Mouse (Mus musculus) duodenum, adult 2 months (tissue): Measurements from ENCODE around the gene Aspn. TPM values are rescaled to one million over a fixed set of nuclear protein-coding genes. Genes with fewer than 3 reads are reported as not detected.

Source experiments
- polyA plus RNA-seq: library from polyadenylated mRNA; depleted of rRNA; stranded (reverse); fragments of >200 nt; gene quantifications from 2 replicates; pipeline ENCODE4 v1.2.3, GENCODE M21; 2012; ENCODE audit warnings: low replicate concordance; rRNA removed

Gene Aspn
- 0.11 and 0.15 TPM in 2 replicates for polyA plus RNA-seq

GRCm38 (mm10) chr13:49544279-49544678 is at the start of gene Aspn:
Gene Aspn (plus strand): TSS chr13:49544443.

GRCm38 (mm10) chr13:49504510-49504909 is 39.7 kb upstream of the Aspn start, which contains the start of gene Ecm2:
Gene Ecm2 (plus strand): TSS chr13:49504810.

GRCm38 (mm10) chr13:49581541-49582530 is 37.6 kb downstream of the Aspn start, which contains the start of gene Omd:
Gene Omd (plus strand): TSS chr13:49582462.

GRCm38 (mm10) chr13:49607714-49608113 is 63.5 kb downstream of the Aspn start, which contains the start of gene Ogn:
Gene Ogn (plus strand): TSS chr13:49608046.

Other genes with a start within 250 kb of the Aspn start
- 0.79 and 1.2 TPM in 2 replicates for gene Fgd3, start 224.1 kb upstream of the Aspn start, polyA plus RNA-seq
- gene Bicd2, start 202.9 kb upstream of the Aspn start, polyA plus RNA-seq: 5.3 and 7.6 TPM in 2 replicates
- gene Ippk, start 123.2 kb upstream of the Aspn start, polyA plus RNA-seq: 2.2 and 5.4 TPM in 2 replicates
- not detected in 2 replicates for gene Tes3-ps, start 51.1 kb upstream of the Aspn start, polyA plus RNA-seq
- gene Ecm2, start 39.6 kb upstream of the Aspn start, polyA plus RNA-seq: 0.08 and 0.16 TPM in 2 replicates
- not detected in 2 replicates for gene Omd, start 38.0 kb downstream of the Aspn start, polyA plus RNA-seq
- gene Ogn, start 63.6 kb downstream of the Aspn start, polyA plus RNA-seq: 0.30 and 0.92 TPM in 2 replicates
- 0.16 and 0.38 TPM in 2 replicates for gene Cenpp, start 108.3 kb downstream of the Aspn start, polyA plus RNA-seq
- gene Nol8, start 108.6 kb downstream of the Aspn start, polyA plus RNA-seq: 0.05 and 0.07 TPM in 2 replicates
- 4.0 and 5.6 TPM in 2 replicates for gene Iars, start 137.7 kb downstream of the Aspn start, polyA plus RNA-seq